Mouse (Mus musculus): Measurements from ENCODE around the gene Slc6a13. TPM values are rescaled to one million over a fixed set of nuclear protein-coding genes. Genes with fewer than 3 reads are reported as not detected.
"Not testable (repeated sequence)": the region's sequence is repeated elsewhere in the genome, so short reads cannot be mapped to it uniquely, and the experiment has no call there.

Gene Slc6a13
- polyA plus RNA-seq, 1 experiment: 1.5 TPM

GRCm38 (mm10) chr6:121346428-121346827, 46.4 kb downstream of the Slc6a13 start:
- Histone ChIP-seq H3K27me3 (ENCODE audit: control insufficient read depth, insufficient read depth, low read length) (no peaks in the 10 kb centered on the region), H3K4me3 (ENCODE audit: extremely low read depth, insufficient read depth, insufficient read length) (no peak overlapping the region), H3K36me3 (ENCODE audit: control insufficient read depth, insufficient read depth, low read length) (no peaks in the 10 kb centered on the region), H3K4me1 (ENCODE audit: control insufficient read depth, insufficient read depth, insufficient read length) (0 out of 2 replicates have a peak, but pooled peaks cover 2% of the 10 kb centered on the region), H3K27ac (ENCODE audit: insufficient read depth, low read length) (no peak overlapping the region)
- TF ChIP-seq POLR2A (IDR thresholded peaks at IDR 0.05; ENCODE audit: low read depth, low read length): no peak
- no peak for TF ChIP-seq CTCF (IDR thresholded peaks at IDR 0.05; ENCODE audit: extremely low read depth, insufficient read depth, insufficient read length, insufficient replicate concordance)
- WGBS: 87% methylated on average over 8 of the region's 8 CpGs
- no peak for DNase-seq (ENCODE audit: low read depth in 1 of 2, low spot score in 2 of 2)

GRCm38 (mm10) chr6:121352276-121352675, 52.2 kb downstream of the Slc6a13 start:
- no peaks in the 10 kb centered on the region for H3K4me1 ChIP-seq (ENCODE audit: control insufficient read depth, insufficient read depth, insufficient read length)
- H3K36me3 ChIP-seq (ENCODE audit: control insufficient read depth, insufficient read depth, low read length): no peaks in the 10 kb centered on the region
- WGBS: 59% methylated on average over 2 of the region's 2 CpGs
- H3K27me3 ChIP-seq (ENCODE audit: control insufficient read depth, insufficient read depth, low read length): no peaks in the 10 kb centered on the region
- H3K4me3 ChIP-seq (ENCODE audit: extremely low read depth, insufficient read depth, insufficient read length): no peak overlapping the region
- no peak for DNase-seq (ENCODE audit: low read depth in 1 of 2, low spot score in 2 of 2)
- TF ChIP-seq CTCF (IDR thresholded peaks at IDR 0.05; ENCODE audit: extremely low read depth, insufficient read depth, insufficient read length, insufficient replicate concordance) (no peak), POLR2A (IDR thresholded peaks at IDR 0.05; ENCODE audit: low read depth, low read length) (no peak)
- no peak overlapping the region for H3K27ac ChIP-seq (ENCODE audit: insufficient read depth, low read length)

DNA sequence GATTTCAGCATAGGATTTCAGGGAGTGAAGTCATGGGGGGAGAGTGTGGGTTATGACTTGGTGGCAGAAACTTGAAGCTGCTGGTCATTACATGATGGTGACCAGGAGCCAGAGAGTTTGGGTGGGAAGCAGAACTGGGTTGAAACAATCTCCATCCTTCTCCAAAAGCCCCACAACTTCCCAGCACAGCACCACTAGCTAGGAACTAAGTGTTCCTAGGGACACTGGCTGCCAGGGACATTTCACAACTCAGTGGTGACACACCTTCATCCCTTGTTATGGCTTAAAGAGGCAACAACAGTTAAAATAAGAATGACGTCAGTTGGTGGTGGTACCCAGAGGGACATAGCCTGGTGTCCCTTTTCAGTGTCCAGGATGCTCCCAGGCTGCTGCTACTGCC, 56.0 kb downstream of the Slc6a13 start:
- H3K36me3 ChIP-seq (ENCODE audit: control insufficient read depth, insufficient read depth, low read length): no peaks in the 10 kb centered on the region
- no peak overlapping the region for H3K27ac ChIP-seq (ENCODE audit: insufficient read depth, low read length)
- H3K27me3 ChIP-seq (ENCODE audit: control insufficient read depth, insufficient read depth, low read length): no peaks in the 10 kb centered on the region
- H3K4me3 ChIP-seq (ENCODE audit: extremely low read depth, insufficient read depth, insufficient read length): no peak overlapping the region
- WGBS: 67% methylated on average over 1 of the region's 1 CpGs
- no peak for DNase-seq (ENCODE audit: low read depth in 1 of 2, low spot score in 2 of 2)
- H3K4me1 ChIP-seq (ENCODE audit: control insufficient read depth, insufficient read depth, insufficient read length): no peaks in the 10 kb centered on the region
- TF ChIP-seq CTCF (IDR thresholded peaks at IDR 0.05; ENCODE audit: extremely low read depth, insufficient read depth, insufficient read length, insufficient replicate concordance) (no peak), POLR2A (IDR thresholded peaks at IDR 0.05; ENCODE audit: low read depth, low read length) (no peak)

DNA sequence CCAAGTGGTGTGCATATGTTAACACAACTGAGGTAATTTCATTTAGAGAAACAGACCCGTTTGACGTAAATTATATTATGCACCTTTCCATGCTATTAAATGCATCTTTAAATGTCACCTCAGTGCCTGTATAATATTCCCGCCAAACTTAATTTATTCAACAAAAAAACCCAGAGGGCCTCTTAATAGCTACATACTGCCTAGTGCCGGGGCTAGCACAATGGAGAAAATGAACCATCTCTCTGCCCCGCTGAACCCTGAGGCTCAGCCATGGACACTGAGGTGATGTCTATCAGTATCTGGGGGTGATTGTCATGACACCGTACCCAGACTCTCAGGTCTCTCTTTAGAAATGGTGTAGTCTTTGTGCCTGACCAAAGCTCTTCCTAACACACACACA, 57.2 kb downstream of the Slc6a13 start:
- Histone ChIP-seq H3K27me3 (ENCODE audit: control insufficient read depth, insufficient read depth, low read length) (no peaks in the 10 kb centered on the region), H3K36me3 (ENCODE audit: control insufficient read depth, insufficient read depth, low read length) (no peaks in the 10 kb centered on the region), H3K4me3 (ENCODE audit: extremely low read depth, insufficient read depth, insufficient read length) (no peak overlapping the region), H3K27ac (ENCODE audit: insufficient read depth, low read length) (no peak overlapping the region), H3K4me1 (ENCODE audit: control insufficient read depth, insufficient read depth, insufficient read length) (no peaks in the 10 kb centered on the region)
- WGBS: 93% methylated on average over 6 of the region's 6 CpGs
- TF ChIP-seq CTCF (IDR thresholded peaks at IDR 0.05; ENCODE audit: extremely low read depth, insufficient read depth, insufficient read length, insufficient replicate concordance) (no peak), POLR2A (IDR thresholded peaks at IDR 0.05; ENCODE audit: low read depth, low read length) (no peak)
- no peak for DNase-seq (ENCODE audit: low read depth in 1 of 2, low spot score in 2 of 2)

- Histone ChIP-seq H3K4me1 (ENCODE audit: control insufficient read depth, insufficient read depth, insufficient read length) (no peaks in the 10 kb centered on the region), H3K27me3 (ENCODE audit: control insufficient read depth, insufficient read depth, low read length) (no peaks in the 10 kb centered on the region), H3K4me3 (ENCODE audit: extremely low read depth, insufficient read depth, insufficient read length) (no peak overlapping the region), H3K27ac (ENCODE audit: insufficient read depth, low read length) (no peak overlapping the region), H3K36me3 (ENCODE audit: control insufficient read depth, insufficient read depth, low read length) (no peaks in the 10 kb centered on the region)
- 87% methylated on average over 6 of the region's 6 CpGs for WGBS
- DNase-seq (ENCODE audit: low read depth in 1 of 2, low spot score in 2 of 2): no peak
- no peak for TF ChIP-seq POLR2A (IDR thresholded peaks at IDR 0.05; ENCODE audit: low read depth, low read length)
- TF ChIP-seq CTCF (IDR thresholded peaks at IDR 0.05; ENCODE audit: extremely low read depth, insufficient read depth, insufficient read length, insufficient replicate concordance): no peak
Measured at GRCm38 (mm10) chr6:121363061-121363460, 63.0 kb downstream of the Slc6a13 start.

GRCm38 (mm10) chr6:121363956-121364355, 63.9 kb downstream of the Slc6a13 start:
- DNase-seq (ENCODE audit: low read depth in 1 of 2, low spot score in 2 of 2): no peak
- Histone ChIP-seq H3K36me3 (ENCODE audit: control insufficient read depth, insufficient read depth, low read length) (no peaks in the 10 kb centered on the region), H3K4me3 (ENCODE audit: extremely low read depth, insufficient read depth, insufficient read length) (no peak overlapping the region), H3K4me1 (ENCODE audit: control insufficient read depth, insufficient read depth, insufficient read length) (no peaks in the 10 kb centered on the region), H3K27ac (ENCODE audit: insufficient read depth, low read length) (no peak overlapping the region), H3K27me3 (ENCODE audit: control insufficient read depth, insufficient read depth, low read length) (no peaks in the 10 kb centered on the region)
- no peak for TF ChIP-seq CTCF (IDR thresholded peaks at IDR 0.05; ENCODE audit: extremely low read depth, insufficient read depth, insufficient read length, insufficient replicate concordance)
- no peak for TF ChIP-seq POLR2A (IDR thresholded peaks at IDR 0.05; ENCODE audit: low read depth, low read length)
- WGBS: 79% methylated on average over 4 of the region's 4 CpGs

GRCm38 (mm10) chr6:121366537-121366936, 66.5 kb downstream of the Slc6a13 start:
- not testable (repeated sequence) for H3K27me3 ChIP-seq (ENCODE audit: control insufficient read depth, insufficient read depth, low read length); H3K4me1 ChIP-seq (ENCODE audit: control insufficient read depth, insufficient read depth, insufficient read length); H3K4me3 ChIP-seq (ENCODE audit: extremely low read depth, insufficient read depth, insufficient read length); H3K36me3 ChIP-seq (ENCODE audit: control insufficient read depth, insufficient read depth, low read length); H3K27ac ChIP-seq (ENCODE audit: insufficient read depth, low read length)
- peak; percentile 14 to 34 for DNase-seq (ENCODE audit: low read depth in 1 of 2, low spot score in 2 of 2)
- peak; percentile 37; the same call in 1 of the 2 replicates for TF ChIP-seq CTCF (IDR thresholded peaks at IDR 0.05; ENCODE audit: extremely low read depth, insufficient read depth, insufficient read length, insufficient replicate concordance)
- WGBS: 9% methylated on average over 2 of the region's 2 CpGs

Measured in spleen, adult 2 months (tissue).